Mouse (Mus musculus): ENCODE measurements around the gene Tekt3. TPM values are rescaled to one million over a fixed set of nuclear protein-coding genes. Genes with fewer than 3 reads are reported as not detected.

The Tekt3 gene
- total RNA-seq, 1 experiment from 2014 or later, result not detected

GRCm38 (mm10) chr11:63051996-63052395 is 9.5 kb upstream of the Tekt3 start:
- ATAC-seq (ENCODE audit: extremely low read depth, insufficient number of reproducible peaks, low FRiP score, poor library complexity, severe bottlenecking), result no peak

GRCm38 (mm10) chr11:63055596-63055995 is 5.9 kb upstream of the Tekt3 start:
- ATAC-seq (ENCODE audit: extremely low read depth, insufficient number of reproducible peaks, low FRiP score, poor library complexity, severe bottlenecking), result no peak

GRCm38 (mm10) chr11:63058375-63058952 is 3.0 kb upstream of the Tekt3 start:
- no peak for ATAC-seq (ENCODE audit: extremely low read depth, insufficient number of reproducible peaks, low FRiP score, poor library complexity, severe bottlenecking)

GRCm38 (mm10) chr11:63059911-63060310 is 1.5 kb upstream of the Tekt3 start:
- ATAC-seq (ENCODE audit: extremely low read depth, insufficient number of reproducible peaks, low FRiP score, poor library complexity, severe bottlenecking), result no peak

GRCm38 (mm10) chr11:63066526-63066925 is 5.1 kb downstream of the Tekt3 start:
- ATAC-seq (ENCODE audit: extremely low read depth, insufficient number of reproducible peaks, low FRiP score, poor library complexity, severe bottlenecking), result no peak

GRCm38 (mm10) chr11:63070081-63070480 is 8.6 kb downstream of the Tekt3 start:
- ATAC-seq (ENCODE audit: extremely low read depth, insufficient number of reproducible peaks, low FRiP score, poor library complexity, severe bottlenecking), result no peak

- ATAC-seq (ENCODE audit: extremely low read depth, insufficient number of reproducible peaks, low FRiP score, poor library complexity, severe bottlenecking), result no peak
Measured at GRCm38 (mm10) chr11:63084536-63084935, 23.1 kb downstream of the Tekt3 start.

GRCm38 (mm10) chr11:63088672-63089071 is 27.2 kb downstream of the Tekt3 start:
- ATAC-seq (ENCODE audit: extremely low read depth, insufficient number of reproducible peaks, low FRiP score, poor library complexity, severe bottlenecking), result no peak

- ATAC-seq (ENCODE audit: extremely low read depth, insufficient number of reproducible peaks, low FRiP score, poor library complexity, severe bottlenecking), result no peak
Measured at GRCm38 (mm10) chr11:63090210-63090609, 28.8 kb downstream of the Tekt3 start.

- ATAC-seq (ENCODE audit: extremely low read depth, insufficient number of reproducible peaks, low FRiP score, poor library complexity, severe bottlenecking), result no peak
Measured at GRCm38 (mm10) chr11:63090986-63091385, 29.5 kb downstream of the Tekt3 start.

GRCm38 (mm10) chr11:63092271-63092670 is 30.8 kb downstream of the Tekt3 start:
- ATAC-seq (ENCODE audit: extremely low read depth, insufficient number of reproducible peaks, low FRiP score, poor library complexity, severe bottlenecking), result no peak

GRCm38 (mm10) chr11:63093601-63094000 is 32.1 kb downstream of the Tekt3 start:
- ATAC-seq (ENCODE audit: extremely low read depth, insufficient number of reproducible peaks, low FRiP score, poor library complexity, severe bottlenecking), result no peak

GRCm38 (mm10) chr11:63094496-63094895 is 33.0 kb downstream of the Tekt3 start:
- ATAC-seq (ENCODE audit: extremely low read depth, insufficient number of reproducible peaks, low FRiP score, poor library complexity, severe bottlenecking), result no peak

- no peak for ATAC-seq (ENCODE audit: extremely low read depth, insufficient number of reproducible peaks, low FRiP score, poor library complexity, severe bottlenecking)
Measured at GRCm38 (mm10) chr11:63098016-63098415, 36.6 kb downstream of the Tekt3 start.

- no peak for ATAC-seq (ENCODE audit: extremely low read depth, insufficient number of reproducible peaks, low FRiP score, poor library complexity, severe bottlenecking)
Measured at GRCm38 (mm10) chr11:63099390-63099789, 37.9 kb downstream of the Tekt3 start.

- ATAC-seq (ENCODE audit: extremely low read depth, insufficient number of reproducible peaks, low FRiP score, poor library complexity, severe bottlenecking), result no peak
Measured at GRCm38 (mm10) chr11:63103256-63103655, 41.8 kb downstream of the Tekt3 start.

- ATAC-seq (ENCODE audit: extremely low read depth, insufficient number of reproducible peaks, low FRiP score, poor library complexity, severe bottlenecking), result no peak
Measured at GRCm38 (mm10) chr11:63104026-63104425, 42.6 kb downstream of the Tekt3 start.

- ATAC-seq (ENCODE audit: extremely low read depth, insufficient number of reproducible peaks, low FRiP score, poor library complexity, severe bottlenecking), result no peak
Measured at GRCm38 (mm10) chr11:63109230-63109775, 47.8 kb downstream of the Tekt3 start.

GRCm38 (mm10) chr11:63110329-63110728 is 48.9 kb downstream of the Tekt3 start:
- ATAC-seq (ENCODE audit: extremely low read depth, insufficient number of reproducible peaks, low FRiP score, poor library complexity, severe bottlenecking), result no peak

- ATAC-seq (ENCODE audit: extremely low read depth, insufficient number of reproducible peaks, low FRiP score, poor library complexity, severe bottlenecking), result no peak
Measured at GRCm38 (mm10) chr11:63114807-63115641, 53.6 kb downstream of the Tekt3 start.
